Mouse (Mus musculus): Measurements from ENCODE around the gene Kif24. TPM values are rescaled to one million over a fixed set of nuclear protein-coding genes. Genes with fewer than 3 reads are reported as not detected.

Gene Kif24
- polyA plus RNA-seq, 1 experiment from 2014 or later: 8.6 TPM

- Histone ChIP-seq H3K9ac (no peak overlapping the region), H3K36me3 (ENCODE audit: insufficient read depth) (peaks cover 38% of the 10 kb centered on the region), H3K4me3 (ENCODE audit: low read depth, low read length) (no peak overlapping the region), H3K4me2 (no peak overlapping the region), H3K27ac (ENCODE audit: low read depth) (no peak overlapping the region), H3K4me1 (ENCODE audit: insufficient read depth) (no peaks in the 10 kb centered on the region), H3K9me3 (ENCODE audit: low read depth, low read length) (no peaks in the 10 kb centered on the region), H3K27me3 (ENCODE audit: insufficient read depth, low read length) (no peaks in the 10 kb centered on the region)
- no peak for DNase-seq
- no peak for ATAC-seq (ENCODE audit: insufficient read depth)
- no peak for TF ChIP-seq CTCF (IDR thresholded peaks at IDR 0.05; ENCODE audit: low read depth)
Measured at GRCm38 (mm10) chr4:41401167-41401566, 63.5 kb downstream of the Kif24 start.

- 75% methylated on average over 5 of the region's 5 CpGs for WGBS
Measured at GRCm38 (mm10) chr4:41399904-41400303, 64.8 kb downstream of the Kif24 start.

GRCm38 (mm10) chr4:41398353-41398752, 66.3 kb downstream of the Kif24 start:
- no peaks in the 10 kb centered on the region for H3K4me1 ChIP-seq (ENCODE audit: insufficient read depth)
- H3K9me3 ChIP-seq (ENCODE audit: low read depth, low read length): no peaks in the 10 kb centered on the region
- no peak overlapping the region for H3K27ac ChIP-seq (ENCODE audit: low read depth)
- TF ChIP-seq CTCF (IDR thresholded peaks at IDR 0.05; ENCODE audit: low read depth): no peak
- no peak overlapping the region for H3K4me2 ChIP-seq
- no peak overlapping the region for H3K9ac ChIP-seq
- no peak for DNase-seq
- no peak for ATAC-seq (ENCODE audit: insufficient read depth)
- H3K27me3 ChIP-seq (ENCODE audit: insufficient read depth, low read length): no peaks in the 10 kb centered on the region
- H3K36me3 ChIP-seq (ENCODE audit: insufficient read depth): peaks cover 61% of the 10 kb centered on the region
- 67% methylated on average over 6 of the region's 6 CpGs for WGBS
- no peak overlapping the region for H3K4me3 ChIP-seq (ENCODE audit: low read depth, low read length)

More at GRCm38 (mm10) chr4:41399904-41400303, 64.8 kb downstream of the Kif24 start:
- Histone ChIP-seq H3K4me2 (no peak overlapping the region), H3K36me3 (ENCODE audit: insufficient read depth) (peaks cover 47% of the 10 kb centered on the region), H3K4me3 (ENCODE audit: low read depth, low read length) (no peak overlapping the region), H3K27me3 (ENCODE audit: insufficient read depth, low read length) (no peaks in the 10 kb centered on the region), H3K9ac (no peak overlapping the region), H3K4me1 (ENCODE audit: insufficient read depth) (no peaks in the 10 kb centered on the region), H3K27ac (ENCODE audit: low read depth) (no peak overlapping the region), H3K9me3 (ENCODE audit: low read depth, low read length) (no peaks in the 10 kb centered on the region)
- no peak for ATAC-seq (ENCODE audit: insufficient read depth)
- no peak for TF ChIP-seq CTCF (IDR thresholded peaks at IDR 0.05; ENCODE audit: low read depth)
- DNase-seq: no peak

GRCm38 (mm10) chr4:41394651-41395050, 70.0 kb downstream of the Kif24 start:
- 77% methylated on average over 9 of the region's 9 CpGs for WGBS
- TF ChIP-seq CTCF (IDR thresholded peaks at IDR 0.05; ENCODE audit: low read depth): no peak
- Histone ChIP-seq H3K27ac (ENCODE audit: low read depth) (no peak overlapping the region), H3K9me3 (ENCODE audit: low read depth, low read length) (no peaks in the 10 kb centered on the region), H3K4me3 (ENCODE audit: low read depth, low read length) (no peak overlapping the region), H3K36me3 (ENCODE audit: insufficient read depth) (peaks cover 73% of the 10 kb centered on the region), H3K27me3 (ENCODE audit: insufficient read depth, low read length) (no peaks in the 10 kb centered on the region), H3K4me2 (no peak overlapping the region), H3K4me1 (ENCODE audit: insufficient read depth) (no peaks in the 10 kb centered on the region), H3K9ac (no peak overlapping the region)
- ATAC-seq (ENCODE audit: insufficient read depth): no peak
- DNase-seq: no peak

GRCm38 (mm10) chr4:41391015-41391414, 73.7 kb downstream of the Kif24 start:
- 94% methylated on average over 2 of the region's 2 CpGs for WGBS

GRCm38 (mm10) chr4:41390122-41390521, 74.6 kb downstream of the Kif24 start:
- TF ChIP-seq CTCF (IDR thresholded peaks at IDR 0.05; ENCODE audit: low read depth): peak; percentile 89
- H3K9ac ChIP-seq: no peak overlapping the region
- peaks cover 88% of the 10 kb centered on the region for H3K36me3 ChIP-seq (ENCODE audit: insufficient read depth)
- H3K4me3 ChIP-seq (ENCODE audit: low read depth, low read length): no peak overlapping the region
- ATAC-seq (ENCODE audit: insufficient read depth) (peak; percentile 59; the same call in 1 of the 2 replicates), DNase-seq (peak; percentile 94)
- H3K4me1 ChIP-seq (ENCODE audit: insufficient read depth): no peaks in the 10 kb centered on the region
- no peaks in the 10 kb centered on the region for H3K9me3 ChIP-seq (ENCODE audit: low read depth, low read length)
- no peak overlapping the region for H3K27ac ChIP-seq (ENCODE audit: low read depth)
- no peaks in the 10 kb centered on the region for H3K27me3 ChIP-seq (ENCODE audit: insufficient read depth, low read length)
- WGBS: 24% methylated on average over 3 of the region's 3 CpGs
- no peak overlapping the region for H3K4me2 ChIP-seq

More at GRCm38 (mm10) chr4:41391015-41391414, 73.7 kb downstream of the Kif24 start:
- ATAC-seq (ENCODE audit: insufficient read depth): no peak
- H3K4me2 ChIP-seq: no peak overlapping the region
- H3K27me3 ChIP-seq (ENCODE audit: insufficient read depth, low read length): no peaks in the 10 kb centered on the region
- H3K9ac ChIP-seq: no peak overlapping the region
- no peak overlapping the region for H3K4me3 ChIP-seq (ENCODE audit: low read depth, low read length)
- no peaks in the 10 kb centered on the region for H3K4me1 ChIP-seq (ENCODE audit: insufficient read depth)
- DNase-seq: no peak
- no peaks in the 10 kb centered on the region for H3K9me3 ChIP-seq (ENCODE audit: low read depth, low read length)
- no peak for TF ChIP-seq CTCF (IDR thresholded peaks at IDR 0.05; ENCODE audit: low read depth)
- H3K27ac ChIP-seq (ENCODE audit: low read depth): no peak overlapping the region
- peaks cover 91% of the 10 kb centered on the region for H3K36me3 ChIP-seq (ENCODE audit: insufficient read depth)

GRCm38 (mm10) chr4:41389240-41389639, 75.4 kb downstream of the Kif24 start:
- no peaks in the 10 kb centered on the region for H3K4me1 ChIP-seq (ENCODE audit: insufficient read depth)
- no peaks in the 10 kb centered on the region for H3K27me3 ChIP-seq (ENCODE audit: insufficient read depth, low read length)
- H3K27ac ChIP-seq (ENCODE audit: low read depth): no peak overlapping the region
- ATAC-seq (ENCODE audit: insufficient read depth) (no peak), DNase-seq (no peak)
- TF ChIP-seq CTCF (IDR thresholded peaks at IDR 0.05; ENCODE audit: low read depth): no peak
- no peak overlapping the region for H3K4me3 ChIP-seq (ENCODE audit: low read depth, low read length)
- H3K9me3 ChIP-seq (ENCODE audit: low read depth, low read length): no peaks in the 10 kb centered on the region
- no peak overlapping the region for H3K9ac ChIP-seq
- peaks cover 80% of the 10 kb centered on the region for H3K36me3 ChIP-seq (ENCODE audit: insufficient read depth)
- no peak overlapping the region for H3K4me2 ChIP-seq
- 87% methylated on average over 5 of the region's 5 CpGs for WGBS

GRCm38 (mm10) chr4:41388616-41389015, 76.1 kb downstream of the Kif24 start:
- DNase-seq (no peak), ATAC-seq (ENCODE audit: insufficient read depth) (no peak)
- no peak overlapping the region for H3K4me2 ChIP-seq
- H3K9ac ChIP-seq: no peak overlapping the region
- no peaks in the 10 kb centered on the region for H3K9me3 ChIP-seq (ENCODE audit: low read depth, low read length)
- peaks cover 75% of the 10 kb centered on the region for H3K36me3 ChIP-seq (ENCODE audit: insufficient read depth)
- H3K4me3 ChIP-seq (ENCODE audit: low read depth, low read length): no peak overlapping the region
- H3K4me1 ChIP-seq (ENCODE audit: insufficient read depth): no peaks in the 10 kb centered on the region
- H3K27ac ChIP-seq (ENCODE audit: low read depth): no peak overlapping the region
- 80% methylated on average over 5 of the region's 5 CpGs for WGBS
- no peak for TF ChIP-seq CTCF (IDR thresholded peaks at IDR 0.05; ENCODE audit: low read depth)
- H3K27me3 ChIP-seq (ENCODE audit: insufficient read depth, low read length): no peaks in the 10 kb centered on the region
